Mouse (Mus musculus) liver, adult 2 months (tissue): ENCODE results near the gene Cnot3.
"Not testable (repeated sequence)": the region's sequence is repeated elsewhere in the genome, so short reads cannot be mapped to it uniquely, and the experiment has no call there.

Experiments
- CTCF ChIP-seq: fragments of 200-500 bp; IDR thresholded peaks from 2 replicates; pipeline ENCODE4 v1.5.1; 2011; ENCODE audit warnings: low read depth, low read length, control low read depth
- POLR2A ChIP-seq: fragments of 200-500 bp; IDR thresholded peaks from 2 replicates; pipeline ENCODE4 v1.6.1; 2011; ENCODE audit warnings: low read length, control low read depth; ENCODE audit not compliant: insufficient read depth; ENCODE audit errors: extremely low read depth

GRCm38 (mm10) chr7:3705461-3705860, 60.4 kb downstream of the Cnot3 start:
- not testable (repeated sequence) for TF ChIP-seq POLR2A, CTCF
